Mouse (Mus musculus): ENCODE measurements around the gene Shisa3. TPM values are rescaled to one million over a fixed set of nuclear protein-coding genes. Genes with fewer than 3 reads are reported as not detected.

Gene Shisa3
- polyA plus RNA-seq, 1 experiment from 2014 or later, result 3.1 TPM

DNA sequence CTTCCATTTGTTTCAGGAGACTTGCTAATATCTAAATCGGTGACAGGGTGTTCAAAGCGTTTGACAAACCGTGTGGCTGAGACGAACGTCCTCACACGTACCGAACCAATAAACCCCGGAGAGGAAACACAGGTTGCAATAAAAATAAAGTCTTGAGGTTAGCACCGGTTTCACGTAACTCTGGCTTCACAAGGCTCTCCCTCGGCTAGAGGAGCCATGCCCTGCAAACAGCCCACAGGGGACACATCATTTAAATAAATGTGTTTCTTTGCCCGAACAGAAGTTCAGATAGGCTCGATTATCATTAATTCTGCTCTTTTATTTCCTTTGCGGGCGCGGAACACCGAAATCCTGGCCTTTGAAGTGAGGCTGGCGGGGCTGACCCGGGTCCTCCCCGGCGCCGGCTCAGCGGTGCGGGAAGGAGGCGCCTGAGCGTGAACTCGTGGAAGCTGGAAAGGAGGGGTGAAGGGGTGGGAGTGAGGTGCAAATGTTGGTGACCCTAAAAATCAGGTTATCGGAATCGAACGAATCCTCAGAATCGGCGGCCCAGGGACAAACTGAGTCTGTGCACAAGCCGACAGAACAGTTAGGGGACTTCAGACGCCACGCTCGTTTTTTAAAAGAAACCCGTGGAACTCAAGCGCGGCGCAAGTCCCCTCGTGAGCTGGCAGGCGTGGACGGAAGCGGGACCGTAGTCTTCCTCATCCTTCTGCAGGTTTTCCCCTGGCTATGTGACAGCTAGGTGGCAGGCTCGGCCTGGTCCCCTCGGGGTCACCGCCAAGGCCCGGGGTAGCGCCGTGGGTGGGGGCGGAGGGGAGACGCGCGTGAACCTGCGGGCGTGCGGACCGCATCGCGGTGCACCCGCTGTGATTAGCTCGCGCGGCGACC, 522 bp upstream of the Shisa3 start:
- H3K9me3 ChIP-seq (replicated peaks), result no peaks in the 10 kb centered on the region
- H3K9ac ChIP-seq, result peak overlapping the region; percentile 62; the same call in 1 of the 2 replicates
- H3K4me2 ChIP-seq (replicated peaks), result peak overlapping the region; percentile 93
- 1% methylated on average over 64 of the region's 66 CpGs for WGBS
- no peaks in the 10 kb centered on the region for H3K36me3 ChIP-seq
- H3K27ac ChIP-seq, result no peak overlapping the region
- peaks cover 20% of the 10 kb centered on the region for H3K4me1 ChIP-seq
- H3K27me3 ChIP-seq, result peaks cover 79% of the 10 kb centered on the region
- peak overlapping the region; percentile 54 for H3K4me3 ChIP-seq
- peak; percentile 47 for ATAC-seq (ENCODE audit: low FRiP score)

DNA sequence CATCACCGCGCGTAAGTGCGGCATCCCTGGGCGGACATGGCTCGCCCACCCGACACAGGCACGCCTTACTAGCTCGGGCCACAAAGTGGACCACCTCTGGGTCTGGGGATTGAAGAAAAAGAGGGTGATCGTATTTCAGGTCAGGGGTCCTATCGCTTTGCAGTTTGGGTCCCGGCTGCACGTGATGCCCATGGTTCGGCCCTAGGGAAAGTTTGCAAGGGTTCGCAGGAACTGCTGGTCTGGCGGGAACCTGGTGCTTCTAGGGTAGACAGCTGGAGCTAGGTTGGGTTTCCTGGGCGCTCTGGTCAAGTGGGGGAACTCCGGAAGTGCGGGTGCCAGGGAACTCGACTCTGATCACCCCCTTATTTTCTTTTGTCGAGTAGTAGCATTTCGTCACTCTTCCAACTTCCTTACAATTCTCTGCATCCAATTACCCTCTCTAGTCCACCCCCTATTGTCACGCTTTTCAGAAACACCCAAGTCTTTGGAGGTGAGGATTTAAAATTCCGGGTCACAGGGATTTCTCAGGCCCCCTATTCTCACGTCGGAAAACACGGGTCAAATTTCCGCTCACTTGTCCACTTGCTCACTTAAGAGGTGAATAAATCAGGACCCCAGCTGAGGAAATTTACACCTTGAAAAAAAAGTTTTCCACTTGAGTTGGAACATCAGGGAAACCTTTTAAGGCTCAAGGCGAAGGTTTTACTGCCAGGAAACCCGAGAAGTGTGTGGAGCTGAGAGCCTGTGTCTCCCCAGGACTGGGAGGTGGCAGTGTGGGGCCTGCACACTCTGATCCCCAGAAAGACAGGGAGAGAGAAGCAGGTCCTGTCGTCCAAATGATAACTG, 1.2 kb downstream of the Shisa3 start:
- H3K27me3 ChIP-seq, result peaks cover 68% of the 10 kb centered on the region
- WGBS, result 3% methylated on average over 31 of the region's 31 CpGs

DNA sequence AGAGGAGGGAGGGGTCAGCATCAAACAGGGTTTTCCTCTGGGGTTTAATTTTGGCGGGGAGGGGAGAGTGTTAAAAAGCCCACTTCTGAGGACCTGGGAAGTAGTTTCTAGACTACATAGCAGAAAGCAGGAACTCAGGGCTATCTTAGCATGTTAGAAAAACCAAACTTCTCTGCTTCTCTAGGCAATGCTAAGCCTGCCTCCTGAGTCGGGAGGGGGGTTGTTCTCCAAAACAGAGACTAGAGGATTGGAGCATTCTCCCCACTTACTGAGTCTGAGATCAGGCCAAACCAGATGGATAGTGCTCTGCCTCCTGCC, 1.8 kb downstream of the Shisa3 start:
- H3K9ac ChIP-seq, result no peak overlapping the region
- peaks cover 68% of the 10 kb centered on the region for H3K27me3 ChIP-seq
- H3K4me2 ChIP-seq (replicated peaks), result peak overlapping the region; percentile 93; the same call in 1 of the 2 replicates
- H3K4me3 ChIP-seq, result 0 out of 2 replicates have a peak overlapping the region, but pooled peaks have one; percentile 54
- H3K27ac ChIP-seq, result no peak overlapping the region
- no peaks in the 10 kb centered on the region for H3K36me3 ChIP-seq
- ATAC-seq (ENCODE audit: low FRiP score), result no peak
- H3K9me3 ChIP-seq (replicated peaks), result no peaks in the 10 kb centered on the region
- 8% methylated on average over 2 of the region's 2 CpGs for WGBS
- H3K4me1 ChIP-seq, result peaks cover 20% of the 10 kb centered on the region

More for the DNA sequence above, 1.2 kb downstream of the Shisa3 start:
- no peak; the same call in none of the 2 replicates for ATAC-seq (ENCODE audit: low FRiP score)
- peak overlapping the region; percentile 62 for H3K9ac ChIP-seq
- no peaks in the 10 kb centered on the region for H3K36me3 ChIP-seq
- peak overlapping the region; percentile 93 for H3K4me2 ChIP-seq (replicated peaks)
- no peaks in the 10 kb centered on the region for H3K9me3 ChIP-seq (replicated peaks)
- peak overlapping the region; percentile 54 for H3K4me3 ChIP-seq
- no peak overlapping the region for H3K27ac ChIP-seq
- H3K4me1 ChIP-seq, result peaks cover 20% of the 10 kb centered on the region

DNA sequence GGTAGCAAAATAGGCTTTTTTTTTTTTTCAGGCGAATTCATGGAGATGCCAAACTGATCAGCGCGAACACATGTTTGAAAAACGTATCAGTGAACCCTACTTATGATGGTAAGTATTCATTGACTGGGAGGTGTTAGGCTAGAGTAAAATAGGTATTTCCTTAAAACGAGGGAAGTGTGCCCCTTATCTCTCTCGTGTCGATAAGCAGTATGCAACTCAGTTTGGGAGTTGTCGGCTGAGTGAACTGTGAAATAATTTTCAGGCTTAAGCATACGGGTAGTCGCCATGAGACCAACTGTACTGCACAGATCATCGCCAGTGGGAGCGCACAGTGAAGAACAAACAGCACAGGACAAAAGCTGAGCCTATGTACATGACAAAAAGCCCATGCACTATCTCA, 13.5 kb downstream of the Shisa3 start:
- ATAC-seq (ENCODE audit: low FRiP score), result no peak
- Histone ChIP-seq H3K4me2 (replicated peaks) (no peak overlapping the region), H3K4me3 (no peak overlapping the region), H3K36me3 (peaks cover 11% of the 10 kb centered on the region; the same call in 1 of the 2 replicates), H3K27me3 (no peaks in the 10 kb centered on the region), H3K4me1 (no peaks in the 10 kb centered on the region), H3K9me3 (replicated peaks) (no peaks in the 10 kb centered on the region), H3K27ac (no peak overlapping the region), H3K9ac (no peak overlapping the region)
- 90% methylated on average over 12 of the region's 12 CpGs for WGBS

DNA sequence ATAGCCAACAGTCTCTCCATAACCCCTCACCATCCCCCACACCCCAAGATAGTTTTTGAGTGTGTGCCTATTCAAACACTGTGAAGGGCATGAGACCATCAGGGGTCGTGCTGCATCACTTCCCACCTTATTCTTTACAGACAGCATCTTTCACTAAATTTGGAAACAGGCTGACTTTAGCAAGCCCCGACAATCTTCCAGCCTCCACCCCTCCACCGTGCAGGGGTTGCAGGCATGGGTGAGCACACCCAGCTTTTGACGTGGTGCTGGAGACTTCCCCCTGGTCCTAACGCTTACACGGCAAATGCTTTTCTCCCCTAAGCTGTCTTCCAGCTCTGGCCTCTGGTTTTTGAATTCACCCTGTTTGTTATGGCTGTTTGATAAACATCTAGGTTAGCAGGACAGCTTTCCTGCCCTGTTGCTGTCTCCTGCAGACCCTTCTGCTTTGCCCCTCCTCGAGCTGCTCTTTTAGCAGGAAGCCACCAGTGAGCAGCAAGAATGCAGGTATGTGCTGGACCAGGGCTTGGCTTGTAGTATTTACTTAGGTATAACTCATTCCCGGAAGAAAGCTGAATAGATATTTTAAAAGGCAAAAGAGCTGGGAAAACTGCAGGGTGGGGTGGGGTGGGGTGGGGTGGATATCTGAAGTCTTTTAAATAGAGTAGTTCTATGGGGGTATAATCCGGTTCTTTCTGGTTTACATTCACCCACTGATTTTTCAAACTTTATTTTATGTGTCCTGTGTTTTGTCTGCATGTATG, 20.7 kb downstream of the Shisa3 start:
- Histone ChIP-seq H3K4me1 (no peaks in the 10 kb centered on the region; the same call in none of the 2 replicates), H3K9ac (no peak overlapping the region), H3K36me3 (0 out of 2 replicates have a peak, but pooled peaks cover 5% of the 10 kb centered on the region), H3K4me3 (no peak overlapping the region), H3K4me2 (replicated peaks) (no peak overlapping the region), H3K9me3 (replicated peaks) (no peaks in the 10 kb centered on the region), H3K27ac (no peak overlapping the region), H3K27me3 (no peaks in the 10 kb centered on the region)
- ATAC-seq (ENCODE audit: low FRiP score), result no peak
- 74% methylated on average over 9 of the region's 9 CpGs for WGBS

DNA sequence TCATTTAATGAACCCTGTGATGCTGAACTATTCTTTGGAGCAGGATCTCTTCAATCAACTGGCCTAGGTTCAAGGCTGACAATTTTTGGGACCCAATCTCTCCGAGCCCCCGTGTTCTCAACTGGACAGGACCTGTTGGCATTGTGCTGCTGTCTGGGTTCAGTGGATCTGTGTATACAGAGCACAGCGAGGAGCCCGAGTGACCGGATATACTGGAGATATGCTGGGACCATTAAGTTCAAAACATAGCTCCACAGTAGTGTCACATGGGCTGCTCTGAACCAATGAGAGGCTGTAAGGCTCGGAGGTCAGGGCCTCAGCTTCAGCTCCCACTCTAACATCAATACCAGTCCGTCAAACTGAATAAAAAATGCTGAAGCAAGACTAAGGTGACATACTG, 21.8 kb downstream of the Shisa3 start:
- no peak for ATAC-seq (ENCODE audit: low FRiP score)
- no peaks in the 10 kb centered on the region for H3K9me3 ChIP-seq (replicated peaks)
- H3K4me2 ChIP-seq (replicated peaks), result no peak overlapping the region
- no peak overlapping the region for H3K4me3 ChIP-seq
- peaks cover 10% of the 10 kb centered on the region for H3K4me1 ChIP-seq
- H3K36me3 ChIP-seq, result no peaks in the 10 kb centered on the region
- H3K9ac ChIP-seq, result no peak overlapping the region
- 69% methylated on average over 7 of the region's 7 CpGs for WGBS
- no peak overlapping the region for H3K27ac ChIP-seq
- no peaks in the 10 kb centered on the region; the same call in 1 of the 2 replicates for H3K27me3 ChIP-seq

DNA sequence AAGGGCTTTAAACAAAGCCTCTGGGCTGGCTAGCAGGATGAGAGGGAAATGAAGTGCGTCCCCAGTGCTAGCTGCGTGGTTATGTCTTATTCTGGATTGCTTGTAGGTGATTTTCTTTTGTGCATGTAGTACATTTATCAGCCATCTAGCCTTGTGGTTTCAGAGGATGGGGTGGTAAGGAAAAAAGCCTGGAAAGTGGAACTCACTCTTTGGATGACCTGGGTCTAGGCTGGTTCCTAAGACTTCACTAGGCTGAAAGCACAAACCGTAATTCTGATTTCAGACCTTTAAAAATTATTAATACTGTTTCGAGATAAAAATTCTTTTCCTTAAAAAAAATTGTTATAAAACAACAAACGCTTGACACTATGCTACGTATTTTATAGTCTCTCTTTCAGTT, 22.2 kb downstream of the Shisa3 start:
- no peaks in the 10 kb centered on the region; the same call in 1 of the 2 replicates for H3K27me3 ChIP-seq
- H3K27ac ChIP-seq, result no peak overlapping the region
- no peak overlapping the region for H3K4me3 ChIP-seq
- H3K4me1 ChIP-seq, result peaks cover 11% of the 10 kb centered on the region
- H3K9ac ChIP-seq, result no peak overlapping the region
- H3K4me2 ChIP-seq (replicated peaks), result no peak overlapping the region
- H3K9me3 ChIP-seq (replicated peaks), result no peaks in the 10 kb centered on the region
- ATAC-seq (ENCODE audit: low FRiP score), result no peak
- H3K36me3 ChIP-seq, result no peaks in the 10 kb centered on the region
- WGBS, result 85% methylated on average over 6 of the region's 6 CpGs

DNA sequence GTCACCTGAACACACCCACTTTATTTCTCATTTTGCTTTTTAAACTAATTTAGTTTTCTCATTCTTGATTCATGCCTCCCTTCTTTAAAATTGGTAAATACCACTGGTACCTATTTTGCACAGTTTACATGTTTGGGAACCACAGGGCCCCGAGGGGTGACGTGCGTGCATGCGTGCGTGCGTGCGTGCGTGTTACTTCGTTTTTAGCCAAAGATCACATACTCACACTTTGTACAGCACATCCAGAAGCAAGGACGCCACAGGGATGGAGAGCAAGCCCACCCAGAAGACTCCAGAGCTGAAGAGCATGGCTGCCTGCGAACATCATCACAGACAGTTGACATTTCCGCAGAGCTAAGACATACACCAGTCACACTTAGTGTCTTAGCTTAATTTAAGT, 23.6 kb downstream of the Shisa3 start:
- 95% methylated on average over 12 of the region's 12 CpGs for WGBS
- no peak for ATAC-seq (ENCODE audit: low FRiP score)
- no peaks in the 10 kb centered on the region; the same call in 1 of the 2 replicates for H3K27me3 ChIP-seq
- no peak overlapping the region for H3K4me3 ChIP-seq
- H3K36me3 ChIP-seq, result no peaks in the 10 kb centered on the region
- H3K27ac ChIP-seq, result no peak overlapping the region
- H3K9me3 ChIP-seq (replicated peaks), result no peaks in the 10 kb centered on the region
- no peak overlapping the region for H3K9ac ChIP-seq
- peaks cover 11% of the 10 kb centered on the region for H3K4me1 ChIP-seq
- H3K4me2 ChIP-seq (replicated peaks), result no peak overlapping the region

DNA sequence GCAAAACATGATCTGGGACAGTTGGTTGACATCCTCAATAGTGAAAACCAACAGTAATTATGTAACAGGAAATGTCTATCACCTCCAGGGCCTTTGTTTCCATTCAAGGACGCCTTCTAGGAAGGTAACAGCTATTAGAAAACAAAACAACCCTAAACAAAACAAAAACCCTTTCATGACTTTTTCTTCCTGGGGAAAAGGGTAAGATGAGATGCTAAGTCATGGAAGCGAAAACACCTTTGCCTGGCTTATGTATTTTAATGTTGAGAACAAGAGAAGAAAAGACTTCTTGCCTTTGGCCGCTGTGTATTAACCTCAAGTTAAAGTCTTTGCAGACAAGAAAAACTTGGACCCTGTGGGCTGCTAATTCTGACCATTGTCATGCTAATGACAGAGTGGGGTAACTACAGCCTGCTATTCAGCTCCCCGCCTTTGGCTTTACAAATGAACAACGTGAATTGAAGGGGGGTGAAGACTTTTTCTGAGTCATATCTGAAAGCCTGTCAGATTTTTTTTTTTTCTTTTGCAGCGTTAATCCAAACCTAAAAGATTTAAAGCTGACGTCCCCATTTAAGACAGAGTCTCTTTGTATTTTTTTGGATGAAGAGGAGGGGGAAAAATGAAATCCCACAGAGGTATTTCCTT, 25.6 kb downstream of the Shisa3 start:
- peaks cover 2% of the 10 kb centered on the region for H3K27me3 ChIP-seq
- 4% methylated on average over 7 of the region's 7 CpGs for WGBS
- H3K4me3 ChIP-seq, result no peak overlapping the region
- peak; percentile 73 for ATAC-seq (ENCODE audit: low FRiP score)
- no peaks in the 10 kb centered on the region for H3K9me3 ChIP-seq (replicated peaks)
- no peaks in the 10 kb centered on the region for H3K36me3 ChIP-seq
- H3K4me1 ChIP-seq, result peaks cover 11% of the 10 kb centered on the region
- H3K4me2 ChIP-seq (replicated peaks), result peak overlapping the region; percentile 36
- H3K27ac ChIP-seq, result peak overlapping the region; percentile 67; the same call in 1 of the 2 replicates
- no peak overlapping the region for H3K9ac ChIP-seq

DNA sequence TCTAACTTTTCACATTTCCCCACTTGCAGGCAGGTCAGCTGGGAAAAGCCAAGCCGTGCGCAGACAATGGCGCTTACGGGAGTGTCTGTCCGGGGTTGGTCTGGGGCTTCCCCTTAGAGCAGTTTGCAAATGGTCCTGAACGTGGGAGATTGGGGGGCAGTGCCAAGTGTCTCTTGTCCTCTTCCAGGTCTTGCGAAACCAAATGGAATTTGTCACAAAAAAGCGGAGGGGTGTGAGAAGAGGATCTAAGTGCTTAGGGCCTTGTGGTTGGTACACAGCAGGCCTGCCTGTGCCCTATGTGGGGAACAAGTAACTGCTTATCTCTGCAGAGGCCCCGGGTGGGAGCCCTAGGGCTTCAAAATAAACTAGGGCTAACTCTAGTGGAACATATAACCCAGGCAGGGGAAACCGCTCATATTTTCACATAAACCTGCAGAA, 26.2 kb downstream of the Shisa3 start:
- peak; percentile 79 for ATAC-seq (ENCODE audit: low FRiP score)
- Histone ChIP-seq H3K27me3 (peaks cover 6% of the 10 kb centered on the region), H3K9me3 (replicated peaks) (no peaks in the 10 kb centered on the region), H3K4me2 (replicated peaks) (peak overlapping the region; percentile 36), H3K27ac (peak overlapping the region; percentile 67), H3K4me1 (peaks cover 11% of the 10 kb centered on the region), H3K9ac (no peak overlapping the region), H3K36me3 (no peaks in the 10 kb centered on the region), H3K4me3 (no peak overlapping the region)
- 7% methylated on average over 10 of the region's 10 CpGs for WGBS

DNA sequence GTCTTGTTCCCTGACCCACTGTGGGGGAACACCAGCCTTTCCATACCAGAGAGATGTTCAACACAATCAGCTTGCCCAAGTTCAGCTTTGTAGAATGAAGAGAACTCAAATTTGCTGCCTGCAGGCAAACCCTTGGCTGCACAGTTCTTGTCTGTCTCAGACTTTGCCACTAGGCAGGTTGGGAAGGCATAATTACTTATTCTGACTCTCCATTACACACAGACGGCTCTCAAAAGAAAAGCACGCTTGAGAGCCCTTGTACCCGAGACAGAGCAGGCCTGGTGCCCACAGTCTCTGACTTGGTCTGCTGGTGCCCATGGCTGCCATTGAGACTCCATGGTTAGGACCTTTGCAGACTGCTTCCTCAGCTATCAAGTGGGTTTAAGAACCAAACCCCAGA, 26.7 kb downstream of the Shisa3 start:
- Histone ChIP-seq H3K4me1 (peaks cover 11% of the 10 kb centered on the region), H3K9ac (no peak overlapping the region), H3K27me3 (peaks cover 6% of the 10 kb centered on the region), H3K9me3 (replicated peaks) (no peaks in the 10 kb centered on the region), H3K36me3 (no peaks in the 10 kb centered on the region), H3K4me3 (no peak overlapping the region), H3K4me2 (replicated peaks) (peak overlapping the region; percentile 36), H3K27ac (peak overlapping the region; percentile 67)
- peak; percentile 73 for ATAC-seq (ENCODE audit: low FRiP score)
- 17% methylated on average over 3 of the region's 3 CpGs for WGBS

Measured in hindbrain, embryonic 12.5 days (tissue).